Mouse (Mus musculus): ENCODE measurements around the gene Slbp. TPM values are rescaled to one million over a fixed set of nuclear protein-coding genes. Genes with fewer than 3 reads are reported as not detected.

The Slbp gene
- polyA plus RNA-seq, 1 experiment from 2014 or later, result 335 TPM

DNA sequence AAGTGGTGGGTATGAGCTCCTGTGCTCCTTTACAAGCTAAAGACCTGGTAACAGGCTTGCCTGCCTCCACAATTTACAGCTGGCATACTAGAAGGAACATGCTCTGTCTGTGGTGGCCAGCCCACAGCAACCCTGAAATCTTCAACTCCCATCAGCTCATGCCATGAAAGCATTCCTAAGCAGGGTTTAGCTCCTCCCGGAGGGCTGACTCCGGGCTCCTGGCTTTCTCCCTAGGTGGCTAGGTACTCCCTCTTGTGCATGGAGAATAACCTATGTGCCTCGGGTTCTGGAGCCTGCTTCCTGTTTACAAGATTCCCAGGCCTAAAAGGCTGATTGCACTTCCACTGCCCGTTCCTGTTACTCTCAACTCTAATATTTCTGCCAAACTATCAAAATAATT lies 13.5 kb downstream of the Slbp start:
- H3K27me3 ChIP-seq (ENCODE audit: poor library complexity, severe bottlenecking), result no peaks in the 10 kb centered on the region
- peaks cover 90% of the 10 kb centered on the region for H3K36me3 ChIP-seq (replicated peaks)
- H3K27ac ChIP-seq, result no peak overlapping the region
- no peaks in the 10 kb centered on the region for H3K4me1 ChIP-seq
- H3K9me3 ChIP-seq, result no peaks in the 10 kb centered on the region
- no peak overlapping the region for H3K4me3 ChIP-seq
- no peak for DNase-seq (ENCODE audit: extremely low spot score, low spot score)
- 84% methylated on average over 4 of the region's 4 CpGs for WGBS

GRCm38 (mm10) chr5:33637606-33638350 lies 14.6 kb downstream of the Slbp start:
- 92% methylated on average over 3 of the region's 3 CpGs for WGBS
- no peak overlapping the region for H3K27ac ChIP-seq

DNA sequence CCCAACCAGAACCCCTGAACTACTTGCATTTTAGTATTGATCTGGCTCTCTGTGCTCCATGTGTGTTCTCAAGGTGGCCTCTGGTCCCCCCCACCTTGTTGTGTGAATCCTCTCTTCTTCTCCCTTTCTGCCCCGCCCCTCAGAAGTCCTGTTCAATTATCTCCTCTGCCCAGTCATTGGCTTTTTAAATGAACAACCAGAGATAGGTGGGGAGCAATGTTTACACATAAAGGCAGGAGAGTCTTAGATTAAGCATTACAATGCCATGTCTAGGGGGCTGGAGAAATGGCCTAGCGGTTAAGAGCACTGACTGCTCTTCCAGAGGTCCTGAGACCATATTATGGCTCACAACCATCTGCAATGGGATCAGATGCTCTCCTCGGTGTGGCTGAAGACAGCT lies 17.0 kb downstream of the Slbp start:
- 92% methylated on average over 3 of the region's 3 CpGs for WGBS

More at GRCm38 (mm10) chr5:33637606-33638350, 14.6 kb downstream of the Slbp start:
- Histone ChIP-seq H3K27me3 (ENCODE audit: poor library complexity, severe bottlenecking) (no peaks in the 10 kb centered on the region), H3K4me3 (no peak overlapping the region), H3K4me1 (no peaks in the 10 kb centered on the region), H3K9me3 (no peaks in the 10 kb centered on the region), H3K36me3 (replicated peaks) (peaks cover 80% of the 10 kb centered on the region)
- DNase-seq (ENCODE audit: extremely low spot score, low spot score), result no peak

DNA sequence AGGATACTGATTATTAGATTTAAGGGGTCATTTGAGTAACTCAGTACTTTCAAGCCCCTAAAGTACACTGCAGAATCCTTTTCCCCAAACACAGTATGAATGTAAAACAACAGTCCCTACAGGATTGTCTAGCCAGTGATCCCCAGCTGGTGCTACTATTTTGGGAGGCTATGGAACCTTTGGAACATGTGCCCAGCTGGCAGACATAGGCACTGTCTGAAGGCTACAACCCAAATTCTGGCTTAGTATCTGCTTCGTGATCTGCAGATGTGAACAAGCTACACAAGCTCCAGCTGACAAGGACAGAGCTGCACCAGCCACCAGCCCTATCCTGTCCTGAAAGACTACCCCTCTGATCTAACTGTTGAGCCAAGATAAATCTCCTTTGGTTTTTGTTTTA lies 19.8 kb downstream of the Slbp start:
- no peak overlapping the region for H3K4me3 ChIP-seq
- peaks cover 31% of the 10 kb centered on the region for H3K36me3 ChIP-seq (replicated peaks)
- H3K27ac ChIP-seq, result no peak overlapping the region
- no peaks in the 10 kb centered on the region for H3K9me3 ChIP-seq
- no peaks in the 10 kb centered on the region for H3K27me3 ChIP-seq (ENCODE audit: poor library complexity, severe bottlenecking)
- H3K4me1 ChIP-seq, result peaks cover 29% of the 10 kb centered on the region
- 96% methylated on average over 1 of the region's 1 CpGs for WGBS
- no peak for DNase-seq (ENCODE audit: extremely low spot score, low spot score)

More for the DNA sequence above, 17.0 kb downstream of the Slbp start:
- no peaks in the 10 kb centered on the region for H3K27me3 ChIP-seq (ENCODE audit: poor library complexity, severe bottlenecking)
- H3K9me3 ChIP-seq, result no peaks in the 10 kb centered on the region
- H3K4me3 ChIP-seq, result no peak overlapping the region
- peaks cover 6% of the 10 kb centered on the region for H3K4me1 ChIP-seq
- DNase-seq (ENCODE audit: extremely low spot score, low spot score), result no peak
- peaks cover 56% of the 10 kb centered on the region for H3K36me3 ChIP-seq (replicated peaks)
- H3K27ac ChIP-seq, result no peak overlapping the region

DNA sequence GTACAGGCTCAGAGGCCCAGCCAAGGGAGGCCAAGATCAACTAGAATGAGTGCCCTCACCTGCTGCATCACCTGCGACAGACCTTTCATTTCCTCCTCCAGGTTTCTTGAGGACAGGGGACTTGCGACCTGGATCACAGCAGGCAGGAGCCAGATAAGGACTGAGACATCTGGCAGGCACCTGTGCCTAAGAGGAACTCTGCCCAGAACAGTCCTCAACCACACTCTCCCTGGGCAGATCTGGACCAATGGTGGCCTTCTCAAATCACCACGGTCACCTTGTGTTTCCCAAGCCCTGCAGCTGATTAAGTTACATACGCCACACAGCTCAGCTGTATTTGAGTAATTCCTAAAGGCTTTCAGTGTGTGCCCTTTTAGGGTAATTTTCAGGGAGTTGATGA lies 21.8 kb downstream of the Slbp start:
- Histone ChIP-seq H3K27me3 (ENCODE audit: poor library complexity, severe bottlenecking) (no peaks in the 10 kb centered on the region), H3K4me1 (peaks cover 36% of the 10 kb centered on the region), H3K4me3 (peak overlapping the region; percentile 92), H3K36me3 (replicated peaks) (peaks cover 16% of the 10 kb centered on the region), H3K27ac (peak overlapping the region; percentile 92; the same call in 1 of the 2 replicates), H3K9me3 (no peaks in the 10 kb centered on the region)
- DNase-seq (ENCODE audit: extremely low spot score, low spot score), result no peak
- 73% methylated on average over 4 of the region's 4 CpGs for WGBS

- WGBS, result 9% methylated on average over 9 of the region's 9 CpGs
Observed at GRCm38 (mm10) chr5:33630061-33630460, 22.3 kb downstream of the Slbp start.

GRCm38 (mm10) chr5:33629301-33629987 lies 22.9 kb downstream of the Slbp start, which contains the start of the genes Fam53a and Gm9903:
Gene Fam53a (minus strand): TSS chr5:33629635.
Gene Gm9903 (plus strand): TSS chr5:33629925.
- Histone ChIP-seq H3K4me1 (peaks cover 36% of the 10 kb centered on the region), H3K27me3 (ENCODE audit: poor library complexity, severe bottlenecking) (no peaks in the 10 kb centered on the region), H3K9me3 (no peaks in the 10 kb centered on the region), H3K27ac (peak within 1 kb of the TSS; percentile 92), H3K4me3 (peak within 1 kb of the TSS; percentile 92), H3K36me3 (replicated peaks) (peaks cover 15% of the 10 kb centered on the region)
- under 1% methylated on average over 98 of the region's 99 CpGs for WGBS
- DNase-seq (ENCODE audit: extremely low spot score, low spot score), result peak; percentile 99

More at GRCm38 (mm10) chr5:33630061-33630460, 22.3 kb downstream of the Slbp start:
- Histone ChIP-seq H3K27ac (peak overlapping the region; percentile 92), H3K27me3 (ENCODE audit: poor library complexity, severe bottlenecking) (no peaks in the 10 kb centered on the region), H3K4me1 (peaks cover 36% of the 10 kb centered on the region), H3K36me3 (replicated peaks) (peaks cover 16% of the 10 kb centered on the region), H3K9me3 (no peaks in the 10 kb centered on the region), H3K4me3 (peak overlapping the region; percentile 92)
- DNase-seq (ENCODE audit: extremely low spot score, low spot score), result no peak

DNA sequence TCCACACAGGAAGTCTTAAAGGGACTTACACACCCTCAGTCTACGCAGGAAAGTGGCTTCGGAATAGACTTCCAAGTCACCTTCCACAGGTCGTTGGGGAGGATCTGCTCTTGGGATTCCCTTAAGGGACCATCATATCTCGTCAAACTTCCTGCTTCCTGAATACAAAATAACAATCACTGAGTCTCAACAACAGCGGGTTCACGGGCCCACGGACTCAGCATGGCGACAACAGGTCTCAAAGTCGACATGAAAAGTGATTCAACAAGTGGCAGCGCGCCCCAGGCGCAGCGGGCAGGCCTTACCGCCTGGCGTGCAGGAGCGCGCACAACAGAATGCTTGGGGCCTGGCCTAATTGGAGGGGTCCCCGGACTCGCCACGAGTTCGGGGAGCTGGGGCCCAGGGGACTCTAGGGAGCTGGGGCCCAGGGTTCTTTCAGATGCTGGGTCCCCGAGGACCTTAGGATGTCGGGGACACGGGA lies 23.5 kb downstream of the Slbp start:
- peak; percentile 64 for DNase-seq (ENCODE audit: extremely low spot score, low spot score)
- 0% methylated on average over 24 of the region's 24 CpGs for WGBS
- no peaks in the 10 kb centered on the region for H3K27me3 ChIP-seq (ENCODE audit: poor library complexity, severe bottlenecking)

GRCm38 (mm10) chr5:33627968-33628367 lies 24.4 kb downstream of the Slbp start:
- Histone ChIP-seq H3K36me3 (replicated peaks) (peaks cover 22% of the 10 kb centered on the region), H3K27me3 (ENCODE audit: poor library complexity, severe bottlenecking) (no peaks in the 10 kb centered on the region), H3K27ac (peak overlapping the region; percentile 92; the same call in 1 of the 2 replicates), H3K4me1 (peaks cover 36% of the 10 kb centered on the region), H3K9me3 (no peaks in the 10 kb centered on the region), H3K4me3 (peak overlapping the region; percentile 92)
- 64% methylated on average over 4 of the region's 4 CpGs for WGBS
- DNase-seq (ENCODE audit: extremely low spot score, low spot score), result no peak

More for the DNA sequence above, 23.5 kb downstream of the Slbp start:
- Histone ChIP-seq H3K4me1 (peaks cover 36% of the 10 kb centered on the region), H3K4me3 (peak overlapping the region; percentile 92), H3K36me3 (replicated peaks) (peaks cover 14% of the 10 kb centered on the region), H3K27ac (peak overlapping the region; percentile 92), H3K9me3 (no peaks in the 10 kb centered on the region)

GRCm38 (mm10) chr5:33623766-33624165 lies 28.6 kb downstream of the Slbp start:
- WGBS, result 87% methylated on average over 3 of the region's 3 CpGs
- Histone ChIP-seq H3K36me3 (replicated peaks) (peaks cover 33% of the 10 kb centered on the region), H3K27ac (no peak overlapping the region), H3K4me3 (no peak overlapping the region), H3K9me3 (no peaks in the 10 kb centered on the region), H3K27me3 (ENCODE audit: poor library complexity, severe bottlenecking) (no peaks in the 10 kb centered on the region), H3K4me1 (peaks cover 20% of the 10 kb centered on the region)
- DNase-seq (ENCODE audit: extremely low spot score, low spot score), result no peak

- Histone ChIP-seq H3K36me3 (replicated peaks) (peaks cover 33% of the 10 kb centered on the region), H3K27ac (no peak overlapping the region), H3K9me3 (no peaks in the 10 kb centered on the region), H3K27me3 (ENCODE audit: poor library complexity, severe bottlenecking) (no peaks in the 10 kb centered on the region), H3K4me3 (no peak overlapping the region), H3K4me1 (peaks cover 9% of the 10 kb centered on the region)
- no peak for DNase-seq (ENCODE audit: extremely low spot score, low spot score)
- WGBS, result 90% methylated on average over 2 of the region's 2 CpGs
Observed at GRCm38 (mm10) chr5:33622671-33623070, 29.7 kb downstream of the Slbp start.

DNA sequence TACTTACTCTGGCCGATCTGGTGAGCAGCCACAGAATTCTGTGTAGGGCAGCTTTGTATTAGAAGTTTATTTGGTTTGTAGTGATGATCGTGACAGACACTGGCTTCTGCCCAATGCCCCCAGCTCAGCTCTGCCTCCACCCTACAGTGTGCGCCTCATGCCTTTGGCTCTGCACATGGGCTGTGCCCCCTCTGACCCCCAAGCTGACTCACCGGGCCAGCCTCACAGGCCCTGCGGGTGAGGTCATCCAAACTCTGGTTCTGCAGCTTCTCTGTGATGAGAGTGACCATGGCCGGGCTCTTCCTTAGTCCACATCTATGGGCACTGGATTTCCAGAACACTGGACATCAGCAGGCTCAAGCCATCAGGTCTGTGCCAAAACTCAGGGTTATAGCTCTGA lies 38.0 kb downstream of the Slbp start:
- H3K27me3 ChIP-seq (ENCODE audit: poor library complexity, severe bottlenecking), result no peaks in the 10 kb centered on the region
- DNase-seq (ENCODE audit: extremely low spot score, low spot score), result no peak
- peaks cover 57% of the 10 kb centered on the region for H3K36me3 ChIP-seq (replicated peaks)
- 93% methylated on average over 6 of the region's 6 CpGs for WGBS
- H3K9me3 ChIP-seq, result no peaks in the 10 kb centered on the region
- H3K4me3 ChIP-seq, result no peak overlapping the region
- H3K27ac ChIP-seq, result no peak overlapping the region
- no peaks in the 10 kb centered on the region for H3K4me1 ChIP-seq

- no peaks in the 10 kb centered on the region for H3K4me1 ChIP-seq
- H3K27me3 ChIP-seq (ENCODE audit: poor library complexity, severe bottlenecking), result no peaks in the 10 kb centered on the region
- H3K27ac ChIP-seq, result no peak overlapping the region
- H3K4me3 ChIP-seq, result no peak overlapping the region
- H3K9me3 ChIP-seq, result no peaks in the 10 kb centered on the region
- peaks cover 78% of the 10 kb centered on the region for H3K36me3 ChIP-seq (replicated peaks)
- DNase-seq (ENCODE audit: extremely low spot score, low spot score), result no peak
- WGBS, result 96% methylated on average over 1 of the region's 1 CpGs
Observed at GRCm38 (mm10) chr5:33611795-33612194, 40.6 kb downstream of the Slbp start.
